Mouse (Mus musculus) c-Kit-positive CD71-positive TER-119-positive erythroid progenitor cells, embryonic 14.5 days (primary cell): ENCODE data around the gene Inpp1.
A peak's percentile ranks its signal among the peaks of the same experiment; 100 is the strongest.

Experiments
- DNase-seq: peaks from one replicate; pipeline ENCODE4 v3.0.0-alpha.2; 2013; ENCODE audit warnings: low spot score

Gene Inpp1

DNA sequence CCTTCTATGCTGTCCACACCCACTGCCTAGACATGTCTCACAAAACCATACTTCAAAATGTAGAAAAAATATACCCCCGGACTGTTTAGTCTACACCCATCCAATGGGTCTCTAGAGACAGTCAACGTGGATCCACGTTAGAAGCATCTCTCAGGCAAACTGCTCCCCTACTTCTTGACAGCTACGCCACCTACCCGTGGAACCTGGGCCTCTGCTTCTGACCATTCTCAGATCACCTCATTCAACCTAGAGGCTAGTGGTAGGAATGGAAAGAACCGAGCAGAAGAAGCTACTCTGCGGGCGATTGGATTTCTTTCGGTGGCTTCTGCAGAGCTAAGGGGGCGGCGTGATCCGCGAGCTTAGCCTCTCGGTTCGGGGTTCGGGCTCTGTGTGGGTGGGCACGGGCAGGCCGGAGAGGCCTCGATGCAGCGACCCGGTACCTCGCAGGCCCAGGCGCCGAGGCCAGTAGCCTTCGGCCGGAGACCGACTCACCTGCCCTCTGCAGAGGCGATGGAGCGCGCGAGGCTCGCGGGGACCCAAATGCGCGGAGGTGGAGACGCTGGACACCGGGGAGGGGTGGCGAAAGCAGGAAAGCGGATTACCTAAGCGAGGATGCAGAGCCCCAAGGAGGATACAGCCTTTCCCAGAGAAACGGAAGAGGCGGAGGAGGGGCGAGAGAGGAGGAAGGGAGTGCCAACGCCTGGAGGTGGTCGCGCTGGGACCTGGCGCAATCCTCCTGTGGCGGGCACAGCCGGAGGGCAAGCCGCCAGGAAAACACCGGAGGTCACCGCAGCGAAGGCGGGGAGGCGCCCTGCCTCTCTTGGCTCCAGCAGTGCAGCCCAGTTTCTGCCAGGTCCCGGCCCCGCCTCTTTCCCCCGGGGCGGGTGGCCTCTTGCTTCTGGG is at the start of gene Inpp1:
Inpp1 (minus strand) TSS at position 779 of the 903 bp plus-strand sequence.
- DNase-seq = peak; percentile 34

DNA sequence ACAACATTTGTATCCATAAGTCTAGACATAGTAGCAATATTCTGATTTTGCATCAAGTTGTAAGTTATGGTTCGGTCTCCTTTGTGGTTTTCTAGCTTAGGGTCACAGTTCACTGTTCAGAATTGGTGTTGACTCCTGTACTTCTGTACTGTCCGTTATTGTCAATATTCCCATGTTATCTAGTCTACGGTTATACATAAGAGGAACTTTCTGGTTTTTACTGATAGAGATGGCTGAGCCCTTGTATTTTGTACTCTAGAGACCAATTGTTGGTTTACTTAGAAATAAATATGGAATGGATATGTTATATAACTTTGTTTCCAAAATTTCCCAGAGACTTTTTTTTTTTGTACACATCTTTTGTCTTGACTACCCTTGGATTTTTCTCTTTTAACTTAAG is 48.5 kb upstream of the Inpp1 start:
- DNase-seq = no peak

DNA sequence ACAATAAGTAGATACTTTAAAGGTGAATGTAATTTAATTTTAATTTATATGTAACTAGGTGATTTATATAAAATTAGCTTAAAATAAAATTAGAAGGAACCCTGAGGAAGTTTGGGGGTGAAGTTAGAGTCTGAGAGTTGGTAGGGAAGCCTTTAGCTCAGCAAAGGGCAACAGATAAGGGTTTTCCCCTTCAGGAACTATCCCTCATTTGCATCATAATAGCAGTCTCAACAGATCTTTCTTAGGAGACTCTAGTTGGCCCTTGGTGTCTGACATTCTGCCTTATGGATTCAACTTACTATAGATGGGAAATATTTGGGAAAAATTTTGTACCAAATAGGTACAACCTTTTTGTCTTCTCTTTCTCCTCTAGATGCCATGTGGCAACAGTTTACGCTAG is 46.7 kb upstream of the Inpp1 start:
- no peak for DNase-seq

DNA sequence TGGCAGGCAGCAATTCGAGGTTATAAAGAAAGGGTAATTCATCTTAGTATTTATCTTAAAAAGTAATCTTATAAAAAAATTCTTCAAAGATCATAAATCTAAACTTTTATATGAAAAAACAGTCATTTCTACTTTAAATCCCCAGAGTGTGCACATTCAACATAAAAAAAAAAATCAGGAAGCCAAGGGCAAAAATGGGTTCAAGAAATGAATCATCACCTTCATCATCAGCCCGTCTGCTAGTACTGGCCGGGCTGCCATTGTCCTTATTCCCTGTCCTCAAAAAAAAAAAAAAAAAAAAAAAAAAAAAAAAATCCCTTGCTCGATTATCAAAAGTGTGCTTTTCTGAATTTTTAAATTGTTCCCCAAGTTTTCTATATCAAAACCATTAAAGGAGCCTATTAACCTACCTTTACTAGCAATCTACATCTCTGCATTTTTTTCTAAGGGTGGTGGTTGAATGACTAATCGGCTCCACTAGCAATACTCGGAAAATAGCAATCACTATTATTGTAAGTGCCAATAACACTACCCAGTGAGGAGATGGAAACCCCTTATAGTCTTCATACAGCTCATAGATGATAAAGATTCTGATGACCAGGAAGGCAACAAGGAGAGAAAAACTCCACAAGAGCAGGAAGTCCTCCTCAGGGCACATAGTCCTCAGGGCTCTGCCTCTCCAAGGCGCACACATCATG is 38.6 kb upstream of the Inpp1 start:
- DNase-seq = no peak

DNA sequence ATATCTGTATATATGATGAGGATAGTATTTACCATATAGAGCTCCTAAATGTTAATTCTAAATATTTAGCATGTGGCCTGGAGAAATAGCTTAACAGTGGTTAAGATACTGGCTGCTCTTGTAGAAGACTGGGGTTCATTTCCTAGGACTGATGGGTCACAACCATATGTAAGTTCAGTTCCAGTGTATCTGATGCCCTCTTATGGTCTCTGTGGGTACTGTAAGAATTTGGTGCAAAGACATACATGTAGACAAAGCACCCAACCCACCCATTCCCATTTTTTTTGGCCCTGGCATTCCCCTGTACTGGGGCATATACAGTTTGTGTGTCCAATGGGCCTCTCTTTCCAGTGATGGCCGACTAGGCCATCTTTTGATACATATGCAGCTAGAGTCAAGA is 36.5 kb upstream of the Inpp1 start:
- peak; percentile 34 for DNase-seq

DNA sequence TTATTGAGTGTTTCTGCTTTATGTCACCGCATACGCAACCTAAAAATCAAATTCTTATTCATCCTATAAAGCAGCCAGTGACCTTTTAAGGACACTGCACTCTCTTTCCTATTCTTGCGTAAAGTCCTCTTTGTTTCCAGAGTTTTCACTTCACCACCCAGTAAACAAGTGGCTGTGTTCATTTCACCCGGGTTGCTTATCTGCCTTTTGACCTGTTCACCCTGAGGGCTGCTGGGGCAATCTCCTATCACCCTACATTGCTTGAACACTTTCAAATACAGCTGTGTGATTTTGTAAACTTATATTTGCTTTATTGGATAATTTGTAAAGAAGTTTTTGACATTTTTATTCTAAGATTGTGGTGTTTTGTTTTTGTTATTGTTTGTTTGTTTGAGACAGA is 31.9 kb upstream of the Inpp1 start:
- no peak for DNase-seq

DNA sequence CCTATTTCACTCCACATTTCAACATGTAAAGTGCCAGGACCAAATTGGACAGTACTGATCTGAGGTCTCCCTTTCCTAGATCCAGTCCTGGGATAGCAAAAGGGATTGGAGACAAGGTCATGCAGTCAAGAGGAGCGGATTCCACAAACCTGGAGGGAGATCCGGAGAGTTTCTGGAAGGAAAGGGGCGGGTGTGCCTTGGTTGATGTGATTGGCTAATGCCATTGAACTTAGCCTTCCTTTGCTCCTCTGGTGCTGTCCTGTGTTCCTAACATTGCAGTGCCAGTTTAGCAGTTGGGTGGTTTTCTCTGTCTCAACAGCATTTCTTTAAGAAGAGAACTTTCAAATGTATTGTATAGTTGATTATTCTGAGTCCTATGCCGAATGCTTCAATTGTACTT is 29.1 kb upstream of the Inpp1 start:
- DNase-seq = no peak

DNA sequence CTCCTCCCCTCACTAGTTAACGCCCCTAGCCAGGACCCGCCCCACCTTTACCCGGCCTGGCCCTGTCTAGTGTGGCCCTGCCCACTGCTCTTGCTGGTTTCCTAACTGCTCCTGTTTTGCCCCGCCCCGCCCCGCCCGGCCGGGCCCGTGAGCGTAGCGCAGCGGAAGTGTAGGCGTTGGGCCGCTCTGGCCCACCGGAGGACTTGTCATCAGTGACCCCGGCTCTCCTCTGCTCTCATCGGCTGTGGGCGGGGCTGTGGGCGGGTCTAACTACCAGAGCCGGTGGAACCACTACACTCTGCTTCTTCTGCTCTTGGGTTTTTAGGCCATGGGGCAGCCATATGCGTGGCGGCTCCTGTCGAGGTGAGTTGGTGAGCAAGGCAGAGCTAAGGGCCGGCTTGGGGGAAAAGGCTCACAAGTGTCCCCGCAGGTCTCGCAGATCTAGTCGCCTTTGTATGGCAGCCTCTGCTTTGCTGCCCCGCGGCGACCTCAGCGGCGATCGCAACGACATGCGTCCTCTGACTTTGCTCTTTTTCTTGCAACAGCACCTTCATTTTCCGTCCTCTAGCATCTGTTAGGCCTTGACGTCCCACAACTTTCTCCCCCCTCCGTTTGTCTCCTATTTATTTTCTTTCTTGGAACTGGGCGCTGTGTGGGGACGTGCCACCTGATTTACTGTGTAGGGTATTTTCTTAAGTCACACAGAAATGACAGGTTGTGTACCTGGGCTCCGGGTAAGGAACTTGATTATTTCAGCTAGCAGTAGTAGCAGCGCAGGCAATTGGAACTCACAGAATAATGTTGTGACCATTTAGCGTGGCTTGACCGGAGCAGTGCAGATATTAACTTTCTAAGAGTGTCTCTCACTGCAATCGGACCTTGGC is 27.5 kb upstream of the Inpp1 start, which contains the start of gene Hibch:
Hibch (plus strand) TSS at position 148 of the 884 bp plus-strand sequence.
- peak; percentile 98 for DNase-seq

DNA sequence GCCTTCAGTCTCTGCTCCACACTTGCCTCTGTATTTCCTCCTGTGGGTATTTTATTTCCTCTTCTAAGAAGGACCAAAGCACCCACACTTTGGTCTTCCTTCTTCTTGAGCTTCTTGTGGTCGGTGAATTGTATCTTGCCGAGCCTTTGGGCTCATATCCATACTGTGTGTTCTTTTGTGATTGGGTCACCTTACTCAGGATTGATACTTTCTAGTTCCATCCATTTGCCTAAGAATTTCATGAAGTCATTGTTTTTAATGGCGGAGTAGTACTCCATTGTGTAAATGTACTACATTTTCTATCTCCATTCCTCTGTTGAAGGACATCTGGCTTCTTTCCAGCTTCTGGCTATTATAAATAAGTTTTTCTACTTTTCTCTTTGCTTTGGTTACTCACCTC is 26.9 kb upstream of the Inpp1 start:
- DNase-seq = no peak

DNA sequence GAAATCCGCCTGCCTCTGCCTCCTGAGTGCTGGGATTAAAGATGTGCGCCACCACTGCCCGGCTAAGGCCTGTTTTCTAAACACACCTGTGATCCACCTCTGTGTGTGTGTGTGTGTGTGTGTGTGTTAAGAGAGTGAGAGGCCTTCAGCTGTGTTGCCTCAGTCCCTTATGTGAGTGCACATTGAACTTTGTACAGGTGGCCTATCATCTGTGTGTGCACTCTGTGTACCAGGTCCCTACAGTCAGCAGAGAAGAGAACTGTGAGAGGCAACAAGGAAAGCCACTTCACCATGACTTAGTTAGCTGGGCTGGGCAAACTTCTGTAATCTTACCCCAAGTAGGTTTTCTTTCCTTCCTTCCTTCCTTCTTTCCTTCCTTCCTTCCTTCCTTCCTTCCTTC is 21.6 kb upstream of the Inpp1 start:
- DNase-seq = no peak

DNA sequence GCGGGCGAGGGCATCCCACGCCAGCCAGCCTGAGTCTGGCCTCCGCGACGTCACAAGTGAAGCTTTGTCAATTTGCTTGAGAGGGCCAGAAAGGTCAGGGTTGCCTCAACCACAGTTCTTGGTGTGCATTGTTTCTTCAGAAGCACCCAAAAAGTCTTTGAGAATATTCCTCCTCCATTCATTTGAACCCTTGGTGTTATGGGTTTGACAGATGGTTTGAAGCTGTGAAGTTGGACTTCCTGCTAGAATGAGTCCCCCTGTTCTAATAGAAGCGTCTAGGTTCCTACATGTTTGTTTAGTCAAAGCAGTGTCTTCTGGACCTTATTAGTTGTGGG is 292 bp upstream of the Inpp1 start:
- no peak for DNase-seq

DNA sequence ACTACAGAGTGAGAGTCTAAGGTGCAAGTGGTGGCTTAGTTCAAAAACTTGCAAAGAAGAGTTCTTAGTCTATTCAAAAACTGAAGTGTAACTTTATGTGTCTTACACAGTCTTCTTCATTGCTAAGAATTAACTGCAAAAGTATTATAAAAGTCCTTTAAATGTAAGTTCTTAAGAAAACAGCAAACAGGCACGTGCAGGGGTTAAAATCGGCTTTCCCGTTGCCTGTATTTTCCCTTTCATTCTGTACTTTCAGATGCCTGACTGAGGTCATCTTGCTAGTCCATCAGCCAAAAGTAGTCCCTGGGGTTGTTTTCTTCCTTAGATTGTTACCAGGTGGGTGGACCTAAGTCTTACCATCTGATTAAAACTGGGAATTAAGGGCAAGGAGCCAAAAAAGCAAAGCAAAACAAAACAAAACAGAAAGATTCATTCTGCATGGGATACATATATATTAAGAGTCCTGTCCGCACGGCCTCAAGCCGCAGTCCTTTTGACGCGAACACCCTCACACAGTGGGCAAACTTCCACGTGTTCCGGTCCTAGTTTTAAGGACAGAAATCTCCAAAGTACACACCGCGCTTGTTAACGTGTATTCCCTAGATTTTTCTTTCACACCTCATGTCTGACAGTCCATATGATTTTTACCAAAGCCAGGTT is 1.1 kb downstream of the Inpp1 start:
- DNase-seq = no peak

DNA sequence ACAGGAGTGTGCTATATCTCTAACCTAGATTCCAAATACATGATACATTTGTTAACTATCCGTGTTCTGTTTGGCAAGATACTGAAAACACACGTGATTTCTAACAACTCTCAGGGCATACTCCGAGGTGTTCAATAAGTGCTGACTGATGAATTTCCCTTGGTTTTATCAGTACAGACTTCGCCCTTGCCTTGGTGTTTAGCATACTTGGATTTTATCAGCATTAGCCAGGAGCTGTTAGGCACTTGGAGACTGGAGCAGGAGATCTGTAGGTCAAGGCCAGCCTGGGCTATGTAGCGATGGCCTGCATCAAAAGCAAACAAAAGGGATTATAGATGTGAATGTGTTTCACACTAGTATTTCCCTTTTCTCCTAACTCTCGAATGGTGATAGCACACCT is 9.0 kb downstream of the Inpp1 start:
- no peak for DNase-seq

DNA sequence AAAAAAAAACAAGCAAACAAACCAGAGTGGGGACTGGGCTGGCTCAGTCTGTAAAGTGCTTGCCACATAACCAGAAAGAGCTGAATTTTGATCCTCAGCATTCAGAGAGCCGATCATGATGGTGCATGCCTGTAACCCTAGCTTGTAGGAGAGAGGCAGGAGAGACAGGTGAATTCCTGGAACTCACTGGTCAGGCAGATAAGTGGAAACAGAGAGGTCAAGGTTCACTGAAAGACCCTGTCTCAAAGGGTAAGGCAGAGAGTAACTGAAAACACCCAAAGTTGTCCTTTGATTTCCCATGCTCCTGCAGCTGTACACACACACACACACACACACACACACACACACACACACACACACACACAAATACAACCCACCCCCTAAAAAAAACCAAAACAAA is 12.4 kb downstream of the Inpp1 start:
- no peak for DNase-seq

DNA sequence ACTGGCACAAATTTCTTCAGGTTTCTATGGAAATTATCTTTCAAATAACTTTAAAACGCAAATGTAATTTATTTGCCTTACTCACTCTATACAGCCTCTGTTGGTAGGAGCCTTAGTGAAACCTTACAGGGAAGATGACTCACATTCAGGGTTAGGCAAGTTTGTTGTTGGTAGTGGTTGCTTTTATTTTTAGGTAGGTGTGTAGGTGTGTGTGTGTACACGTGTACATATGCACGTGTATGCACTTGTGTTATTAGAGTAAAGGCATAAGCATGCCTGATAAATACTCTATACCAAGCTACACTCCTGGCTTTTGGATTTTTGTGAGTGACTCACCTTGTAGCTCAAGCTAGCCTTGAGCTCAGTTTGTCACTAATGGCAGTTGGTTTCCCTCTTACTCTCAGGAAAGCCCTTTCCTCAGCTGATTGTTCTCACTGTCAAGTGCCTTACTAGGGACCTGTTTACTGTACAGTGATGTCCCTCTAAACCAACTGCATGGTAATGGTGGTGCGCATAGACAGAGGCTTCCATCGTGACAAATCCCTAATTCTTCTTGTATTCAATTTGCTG is 15.0 kb downstream of the Inpp1 start:
- no peak for DNase-seq

DNA sequence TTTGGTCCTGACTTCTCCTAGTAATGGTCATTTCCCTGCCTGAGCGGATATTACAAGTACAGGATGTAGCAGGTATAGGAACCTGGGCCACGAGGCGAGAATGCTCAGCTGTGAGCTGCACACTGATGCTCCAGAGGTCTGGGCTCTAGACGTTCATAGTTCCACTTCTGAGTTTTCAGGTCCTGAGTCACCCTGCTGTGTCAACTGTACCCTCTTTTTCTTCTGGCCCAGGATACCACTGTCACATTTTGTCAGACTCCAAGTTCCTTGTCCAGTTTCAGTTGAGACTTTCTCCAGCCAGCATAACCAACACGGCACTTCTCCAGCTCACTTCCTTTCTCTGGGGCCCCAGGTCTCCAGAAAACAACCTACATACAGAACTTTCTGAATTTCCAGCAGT is 15.8 kb downstream of the Inpp1 start:
- no peak for DNase-seq

DNA sequence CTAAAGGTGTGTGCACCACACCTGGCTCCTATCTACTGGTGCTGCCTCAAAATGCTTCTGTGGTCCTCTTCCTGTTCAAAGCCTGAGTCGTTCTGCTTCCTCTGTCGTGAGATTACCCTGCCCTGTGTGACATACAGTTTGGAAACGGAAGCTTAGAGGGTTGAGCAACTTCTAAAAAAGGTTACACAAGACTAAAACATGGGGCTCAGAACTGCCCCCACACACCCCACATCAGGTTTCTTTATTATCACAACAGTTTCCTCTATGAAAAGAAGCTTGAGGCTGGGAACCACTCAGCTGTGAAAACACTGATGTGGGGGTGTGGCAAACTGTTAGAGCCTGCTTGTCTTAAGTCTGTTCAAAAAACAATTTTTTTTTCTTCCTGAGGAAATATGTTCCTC is 17.1 kb downstream of the Inpp1 start:
- no peak for DNase-seq

DNA sequence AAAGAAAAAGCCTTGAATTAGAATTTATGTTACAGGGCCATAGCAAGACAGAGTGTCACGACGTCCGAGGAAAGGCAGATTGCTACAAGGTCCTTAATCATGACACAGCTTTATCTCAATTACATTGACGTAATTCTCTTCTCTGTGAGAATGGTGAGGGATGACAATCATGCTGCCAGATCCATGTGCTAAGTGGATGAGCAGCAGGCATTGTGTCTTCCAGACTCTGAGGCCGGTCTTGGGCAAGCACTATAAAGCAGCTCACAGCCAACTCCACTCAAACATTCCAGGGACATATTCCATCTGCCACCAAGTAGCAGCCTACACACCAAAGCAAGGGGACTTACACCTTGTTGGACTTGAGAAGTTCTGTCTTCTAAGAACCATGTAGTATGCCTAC is 17.7 kb downstream of the Inpp1 start:
- no peak for DNase-seq

DNA sequence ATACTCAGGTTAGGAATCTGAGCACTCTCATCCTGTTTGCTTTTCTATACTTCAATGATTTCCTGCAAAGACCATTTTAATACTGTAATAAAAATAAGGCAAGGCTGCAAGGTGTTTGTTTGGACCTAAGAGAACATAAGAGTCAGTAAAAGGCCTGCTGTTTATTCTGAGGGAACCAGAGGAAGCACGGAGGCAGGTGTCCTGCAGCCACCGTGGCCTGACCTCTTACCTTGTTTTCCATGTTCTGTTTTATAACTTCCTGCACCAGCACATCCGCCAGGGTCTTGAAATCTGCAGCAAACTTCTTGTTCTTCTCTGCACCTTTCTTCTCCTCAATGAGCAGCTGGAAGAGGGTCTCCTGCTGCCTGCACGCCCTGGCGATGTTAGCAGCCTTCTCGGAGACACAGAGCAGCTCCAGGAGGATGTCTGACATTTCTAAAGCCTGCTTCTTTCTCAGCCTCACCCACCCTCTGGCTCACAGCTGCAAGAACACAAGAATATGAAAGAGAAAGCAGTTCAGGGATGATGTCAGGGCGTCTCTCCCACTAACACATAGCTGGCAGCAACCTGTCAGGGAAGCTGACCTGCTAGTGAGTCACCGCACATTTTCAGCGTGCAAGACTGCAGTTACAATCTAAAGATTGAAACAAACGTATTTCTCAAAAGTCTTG is 18.3 kb downstream of the Inpp1 start:
- no peak for DNase-seq

DNA sequence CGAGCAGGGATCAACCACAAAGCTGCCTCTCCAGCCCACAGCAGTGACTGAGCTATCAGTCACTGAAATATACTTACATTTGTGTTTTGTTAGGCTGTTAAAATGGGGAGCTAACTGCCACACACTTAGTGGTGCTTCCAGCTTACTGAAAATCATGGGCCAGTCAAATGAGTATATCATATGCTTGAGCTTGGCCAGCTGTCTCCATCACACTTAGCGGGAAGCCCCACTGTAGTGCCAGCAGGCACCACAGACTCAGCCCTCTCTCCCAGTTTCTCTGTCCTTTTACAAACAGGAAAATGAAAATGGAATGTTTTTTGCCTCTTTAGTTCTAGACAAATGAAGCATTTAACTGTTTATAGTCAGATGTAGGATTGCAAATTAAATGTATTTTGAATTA is 21.6 kb downstream of the Inpp1 start:
- DNase-seq = no peak

DNA sequence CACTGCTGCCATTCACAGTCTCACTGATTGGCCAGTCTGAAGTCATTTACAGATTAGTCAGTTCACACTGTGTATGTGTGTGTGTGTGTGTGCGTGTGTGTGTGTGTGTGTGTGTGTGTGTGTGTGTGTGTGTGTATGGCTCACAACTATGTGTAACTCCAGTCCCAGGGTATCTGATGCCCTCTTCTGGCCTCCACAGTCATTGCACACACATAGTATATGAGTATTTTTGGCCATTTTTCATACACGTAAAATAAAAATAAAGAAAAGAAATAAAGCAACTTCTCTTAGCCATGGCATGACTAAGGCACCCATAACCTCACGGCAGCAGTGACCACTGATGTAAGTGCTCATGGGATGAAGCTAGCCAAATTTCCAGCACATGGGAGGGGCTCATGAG is 23.8 kb downstream of the Inpp1 start:
- DNase-seq = no peak
